Comparison of ENCODE assay signal across 19 mouse cellular contexts in the genomic region with DNA sequence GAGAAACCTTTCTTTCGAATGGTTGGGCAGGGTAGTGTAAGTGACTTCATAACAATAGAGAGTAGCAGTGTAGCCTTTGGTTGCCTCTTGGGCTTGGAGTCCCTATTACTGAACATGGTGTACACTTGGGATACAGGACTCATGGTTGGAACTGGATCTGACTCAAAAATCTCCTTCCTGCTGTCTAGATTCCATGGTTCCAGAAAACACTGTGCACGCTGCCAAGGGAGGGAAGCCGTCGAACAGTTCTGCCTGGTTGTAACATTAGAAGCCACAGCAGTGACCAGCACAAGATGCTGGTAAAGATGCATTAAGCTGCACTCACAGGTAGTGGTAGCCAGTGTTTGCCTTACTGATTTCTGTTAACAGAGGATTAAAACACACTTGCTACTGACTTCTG. TPM values are rescaled to one million over a fixed set of nuclear protein-coding genes. Genes with fewer than 3 reads are reported as not detected.
DNase-seq lines count a peak whose midpoint lies in the region; TF ChIP-seq lines count a peak whose summit lies in the region.
"Had no signal": no experiment of that assay in that cellular context is flagged by ENCODE, and none has a peak within 500 bp of the region (broad histone marks: within the 10 kb centered on the region; RNA-seq: fewer than 3 reads in every experiment).

No protein-coding gene starts in this region.

- no peak overlapping the region for H3K4me3 ChIP-seq in gastrocnemius, adult 2 months
- H3K4me3 ChIP-seq in cortical plate, adult 2 months (ENCODE audit: insufficient read depth, low read length) = no peak overlapping the region
- H3K4me3 ChIP-seq: forebrain, embryonic 10.5 days; forebrain, embryonic 13.5 days; heart, embryonic 10.5 days; hindbrain, embryonic 12.5 days; hindbrain, embryonic 15.5 days had no signal

- TF ChIP-seq CTCF in gastrocnemius, adult 2 months (IDR thresholded peaks at IDR 0.05) = no peak
- TF ChIP-seq CTCF in cortical plate, adult 2 months (IDR thresholded peaks at IDR 0.05; ENCODE audit: extremely low read depth, insufficient read depth, low read length) = no peak

- intact Hi-C loops in gastrocnemius, adult 2 months (cut with DNase I) = no loop called here
- intact Hi-C loops in heart, postnatal 14 days (cut with DNase I) = no loop called here

- H3K4me1 ChIP-seq in cortical plate, adult 2 months (ENCODE audit: control insufficient read depth, insufficient read depth, low read length) = peaks cover 5% of the 10 kb centered on the region
- H3K4me1 ChIP-seq: forebrain, embryonic 10.5 days; heart, embryonic 10.5 days; hindbrain, embryonic 12.5 days had no signal

- DNase-seq in gastrocnemius, adult 2 months = peak; percentile 38
- no peak for DNase-seq in gastrocnemius, postnatal 4 days (ENCODE audit: low spot score in 2 of 2)
- peak; percentile 35 to 57 for DNase-seq in heart, adult 18-20 months
- no peak for DNase-seq in heart, postnatal 14 days
- DNase-seq in NIH3T3 (ENCODE audit: low read depth) = peak; percentile 4
- DNase-seq in frontal cortex, postnatal 25 days (ENCODE audit: low spot score in 2 of 2) = no peak
- DNase-seq: adrenal gland, adult 8-10 months; adrenal gland, postnatal 25 days; B cell, adult 2 months; cerebellum, adult 11-12 months; cerebellum, adult 8-10 months; cerebellum, postnatal 36 days; kidney, adult 2 months had no signal

- TF ChIP-seq POLR2A in cortical plate, adult 2 months (IDR thresholded peaks at IDR 0.05; ENCODE audit: extremely low read depth, insufficient read depth, low read length) = no peak

- H3K27ac ChIP-seq in gastrocnemius, adult 2 months = no peak overlapping the region
- H3K27ac ChIP-seq in cortical plate, adult 2 months (ENCODE audit: insufficient read depth, low read length) = peak overlapping the region; percentile 40; the same call in 1 of the 2 replicates
- H3K27ac ChIP-seq: forebrain, embryonic 10.5 days; forebrain, embryonic 13.5 days; heart, embryonic 10.5 days; hindbrain, embryonic 12.5 days; hindbrain, embryonic 15.5 days had no signal

RNA-seq across cellular contexts. Expression of gene Ssbp2, which starts 32.0 kb away (rescaled TPM):
- 10 to 100 TPM; 18.6 to 26.4 TPM for total RNA-seq in gastrocnemius, adult 2 months (2021)
- total RNA-seq in gastrocnemius, postnatal 4 days (2021) = 10 to 100 TPM; 39.4 to 48.4 TPM
- 10 to 100 TPM; 37.5 to 44.4 TPM for total RNA-seq in heart, adult 18-20 months (2021)
- total RNA-seq in heart, postnatal 14 days (2021) = 10 to 100 TPM; 50.5 to 51.9 TPM
- polyA plus RNA-seq in cortical plate, adult 2 months (2012; rRNA removed) = 104 and 107 TPM in 2 replicates

Comparison
In these comparisons a context has a peak if more than half of its experiments do, and no peak if none do; other contexts are left out.
1. DNase-seq: peak in gastrocnemius, adult 2 months (single experiment), heart, adult 18-20 months (2 of 2) and NIH3T3 (single experiment); none in gastrocnemius, postnatal 4 days (0 of 2), heart, postnatal 14 days (0 of 2) and frontal cortex, postnatal 25 days (0 of 2).